Mouse (Mus musculus) thymus, adult 2 months (tissue): Measurements from ENCODE around the gene Gm49361. TPM values are rescaled to one million over a fixed set of nuclear protein-coding genes. Genes with fewer than 3 reads are reported as not detected.

ENCODE experiments used
- DNase-seq: peaks from one replicate; pipeline ENCODE4 v3.0.0; 2021
- H3K27ac ChIP-seq: fragments of 200-500 bp; 2 replicates; pipeline ENCODE4 v1.5.1; 2012; ENCODE audit warnings: low read length, control low read depth; ENCODE audit not compliant: control insufficient read depth, insufficient read depth
- H3K27me3 ChIP-seq: fragments of 200-500 bp; 2 replicates; pipeline ENCODE4 v1.6.1; 2012; ENCODE audit warnings: mild to moderate bottlenecking, low read length, moderate library complexity, mixed read lengths; ENCODE audit not compliant: control insufficient read depth, insufficient read depth
- H3K36me3 ChIP-seq: fragments of 200-500 bp; 2 replicates; pipeline ENCODE4 v1.6.1; 2012; ENCODE audit warnings: mild to moderate bottlenecking, low read length, moderate library complexity; ENCODE audit not compliant: control insufficient read depth, insufficient read depth
- H3K4me1 ChIP-seq: fragments of 200-500 bp; replicated peaks from 2 replicates; pipeline ENCODE4 v1.6.1; 2012; ENCODE audit warnings: low read length; ENCODE audit not compliant: control insufficient read depth, insufficient read depth
- H3K4me3 ChIP-seq: fragments of 200-500 bp; 2 replicates; pipeline ENCODE4 v1.5.1; 2012; ENCODE audit warnings: mild to moderate bottlenecking, low read length, control low read depth, moderate library complexity; ENCODE audit not compliant: control insufficient read depth, insufficient read depth
- CTCF ChIP-seq: fragments of 200-500 bp; IDR thresholded peaks from 2 replicates; pipeline ENCODE4 v1.5.1; 2012; ENCODE audit warnings: mild to moderate bottlenecking, control low read depth, low read length, moderate library complexity, borderline replicate concordance; ENCODE audit not compliant: control insufficient read depth, poor library complexity, insufficient read depth; ENCODE audit errors: extremely low read depth
- POLR2A ChIP-seq: fragments of 200-500 bp; IDR thresholded peaks from 2 replicates; pipeline ENCODE4 v1.6.1; 2012; ENCODE audit warnings: mild to moderate bottlenecking, low read length, control low read depth, moderate library complexity; ENCODE audit not compliant: control insufficient read depth, poor library complexity, insufficient read depth; ENCODE audit errors: extremely low read depth
- WGBS: fragments of 180-500 bp; shearing (Covaris S2); methylation state at CpG from one replicate; pipeline ENCODE4 v1.1.7; 2018; 5-methylcytosine and 5-hydroxymethylcytosine counted together
- polyA plus RNA-seq: library from polyadenylated mRNA; depleted of rRNA; stranded (reverse); fragments of >200 nt; gene quantifications from 2 replicates; pipeline ENCODE4 v1.2.3, GENCODE M21; 2012

Gm49361 gene
- polyA plus RNA-seq, 1 experiment: not detected

DNA sequence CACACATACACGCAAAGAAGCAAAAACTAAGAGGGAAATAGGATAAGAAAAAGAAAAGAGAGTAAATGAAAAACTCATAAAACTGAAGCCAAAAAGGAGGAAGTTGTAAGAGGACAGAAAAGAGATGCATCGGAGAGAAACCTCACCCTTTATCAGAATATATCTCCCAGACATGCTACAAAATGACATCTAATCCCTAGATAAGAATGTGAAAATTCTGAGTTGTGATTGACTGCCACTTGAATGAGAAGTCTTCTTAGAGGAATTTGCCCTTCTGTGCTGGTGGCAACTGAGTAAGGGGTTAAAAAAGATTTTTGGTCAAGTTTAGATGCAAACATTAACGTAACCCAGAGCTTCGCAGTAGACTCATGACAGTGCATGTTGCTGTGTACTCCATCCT, 99.7 kb downstream of the Gm49361 start:
- DNase-seq: no peak
- Histone ChIP-seq H3K27me3 (no peaks in the 10 kb centered on the region), H3K4me1 (no peaks in the 10 kb centered on the region), H3K36me3 (0 out of 2 replicates have a peak, but pooled peaks cover 4% of the 10 kb centered on the region), H3K27ac (no peak overlapping the region), H3K4me3 (no peak overlapping the region)
- TF ChIP-seq POLR2A: no peak
- TF ChIP-seq CTCF: no peak
- 94% methylated on average over 4 of the region's 4 CpGs for WGBS

- H3K27me3 ChIP-seq: no peaks in the 10 kb centered on the region
- over 99% methylated on average over 3 of the region's 3 CpGs for WGBS
- no peak overlapping the region for H3K27ac ChIP-seq
- no peak for DNase-seq
- 0 out of 2 replicates have a peak, but pooled peaks cover 4% of the 10 kb centered on the region for H3K36me3 ChIP-seq
- H3K4me3 ChIP-seq: no peak overlapping the region
- H3K4me1 ChIP-seq: no peaks in the 10 kb centered on the region
- TF ChIP-seq POLR2A (no peak), CTCF (no peak)
Observed at GRCm38 (mm10) chr14:57639153-57639552, 106.8 kb downstream of the Gm49361 start.

DNA sequence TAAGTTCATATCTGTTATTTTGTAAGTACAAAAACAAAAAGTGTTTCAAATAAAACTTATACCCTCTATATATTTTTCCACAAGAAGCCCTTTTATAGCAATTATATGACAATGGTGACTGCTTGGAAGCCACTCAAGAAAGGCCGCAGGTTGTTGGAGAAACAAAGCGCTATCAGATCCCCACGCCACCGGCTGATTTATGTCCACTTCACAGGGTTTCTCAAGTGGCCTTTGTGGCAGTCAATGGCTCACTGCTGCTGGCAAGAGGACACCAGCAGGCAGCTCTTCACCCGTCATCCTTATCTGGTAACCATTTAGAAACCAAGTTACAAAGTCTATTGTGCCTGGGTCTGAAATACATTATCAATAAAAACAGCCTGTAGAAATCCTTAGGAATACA, 111.8 kb downstream of the Gm49361 start:
- 0 out of 2 replicates have a peak, but pooled peaks cover 4% of the 10 kb centered on the region for H3K36me3 ChIP-seq
- 96% methylated on average over 5 of the region's 5 CpGs for WGBS
- TF ChIP-seq POLR2A (no peak), CTCF (no peak)
- H3K4me1 ChIP-seq: no peaks in the 10 kb centered on the region
- no peaks in the 10 kb centered on the region for H3K27me3 ChIP-seq
- DNase-seq: no peak
- H3K4me3 ChIP-seq: no peak overlapping the region
- H3K27ac ChIP-seq: no peak overlapping the region

- H3K27ac ChIP-seq: no peak overlapping the region
- H3K27me3 ChIP-seq: no peaks in the 10 kb centered on the region
- no peaks in the 10 kb centered on the region for H3K4me1 ChIP-seq
- 89% methylated on average over 4 of the region's 4 CpGs for WGBS
- TF ChIP-seq POLR2A: no peak
- no peak for TF ChIP-seq CTCF
- H3K36me3 ChIP-seq: peaks cover 34% of the 10 kb centered on the region
- no peak overlapping the region for H3K4me3 ChIP-seq
- DNase-seq: no peak
Observed at GRCm38 (mm10) chr14:57629595-57629994, 116.3 kb downstream of the Gm49361 start.

DNA sequence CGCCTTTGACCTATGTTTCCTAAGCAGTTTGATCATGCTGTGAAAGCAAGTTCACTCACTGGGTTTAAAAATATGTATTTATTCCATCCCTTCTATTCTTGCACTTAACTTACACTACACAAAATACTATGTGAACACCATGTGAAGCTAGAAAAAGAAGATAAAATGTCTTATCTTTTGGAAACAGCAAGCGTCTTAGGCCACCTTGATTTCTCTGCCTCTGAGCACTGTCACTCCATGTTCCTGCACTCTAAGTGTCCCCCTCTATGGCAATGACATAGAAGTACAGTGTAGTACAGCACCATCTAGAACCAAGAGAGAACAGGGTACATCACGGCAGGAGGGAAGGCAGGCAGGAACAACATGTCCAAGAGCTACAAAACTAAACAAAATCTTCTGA, 123.0 kb downstream of the Gm49361 start:
- H3K4me3 ChIP-seq: no peak overlapping the region
- no peaks in the 10 kb centered on the region for H3K27me3 ChIP-seq
- TF ChIP-seq CTCF (no peak), POLR2A (no peak)
- DNase-seq: no peak
- peaks cover 35% of the 10 kb centered on the region for H3K36me3 ChIP-seq
- 94% methylated on average over 3 of the region's 3 CpGs for WGBS
- H3K4me1 ChIP-seq: no peaks in the 10 kb centered on the region
- no peak overlapping the region for H3K27ac ChIP-seq

GRCm38 (mm10) chr14:57621699-57622098, 124.2 kb downstream of the Gm49361 start:
- WGBS: 96% methylated on average over 4 of the region's 4 CpGs
- H3K4me1 ChIP-seq: no peaks in the 10 kb centered on the region; the same call in 1 of the 2 replicates
- TF ChIP-seq POLR2A (no peak), CTCF (no peak)
- no peak overlapping the region for H3K4me3 ChIP-seq
- H3K27ac ChIP-seq: no peak overlapping the region
- no peak for DNase-seq
- H3K27me3 ChIP-seq: no peaks in the 10 kb centered on the region
- H3K36me3 ChIP-seq: peaks cover 27% of the 10 kb centered on the region

DNA sequence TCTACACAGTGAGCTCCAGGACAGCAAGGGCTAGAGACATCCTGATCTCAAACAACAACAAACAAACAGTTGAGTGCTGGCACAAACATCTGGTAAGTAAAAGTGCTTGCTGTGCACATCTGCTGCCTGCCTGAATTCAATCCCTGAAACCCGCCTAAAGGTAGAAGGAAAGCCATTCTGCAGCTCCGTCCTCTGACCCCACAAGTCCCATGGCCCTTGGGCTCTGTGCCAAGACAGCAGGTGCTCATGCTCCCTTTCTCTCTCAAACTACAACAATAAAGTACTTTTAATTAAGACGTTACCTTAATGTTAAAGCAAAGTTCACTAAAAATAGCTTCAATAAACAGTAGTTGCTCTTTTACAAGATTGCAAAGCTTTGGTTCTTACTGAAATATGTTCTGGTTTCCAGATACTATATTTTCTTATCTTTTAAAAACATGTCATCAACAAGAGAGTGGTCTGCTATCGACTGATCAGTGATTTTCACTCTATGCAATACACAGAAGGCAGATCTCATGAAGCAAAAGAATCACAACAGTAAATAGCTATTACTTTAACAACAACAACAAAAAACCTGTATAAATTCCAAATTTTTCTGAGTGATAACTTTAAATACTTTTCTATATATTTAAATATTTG, 125.2 kb downstream of the Gm49361 start:
- no peaks in the 10 kb centered on the region for H3K27me3 ChIP-seq
- H3K27ac ChIP-seq: no peak overlapping the region
- DNase-seq: no peak
- peaks cover 20% of the 10 kb centered on the region for H3K36me3 ChIP-seq
- no peak overlapping the region for H3K4me3 ChIP-seq
- TF ChIP-seq CTCF: no peak
- no peak for TF ChIP-seq POLR2A
- peaks cover 3% of the 10 kb centered on the region for H3K4me1 ChIP-seq
- 79% methylated on average over 4 of the region's 4 CpGs for WGBS
